Mouse (Mus musculus) neural tube, embryonic 10.5 days (tissue): ENCODE data around the gene Wwc2.

Source experiments
- DNase-seq: peaks from one replicate; pipeline ENCODE4 v3.0.0-alpha.2; 2017; ENCODE audit warnings: low spot score; ENCODE audit errors: extremely low spot score

The Wwc2 gene

DNA sequence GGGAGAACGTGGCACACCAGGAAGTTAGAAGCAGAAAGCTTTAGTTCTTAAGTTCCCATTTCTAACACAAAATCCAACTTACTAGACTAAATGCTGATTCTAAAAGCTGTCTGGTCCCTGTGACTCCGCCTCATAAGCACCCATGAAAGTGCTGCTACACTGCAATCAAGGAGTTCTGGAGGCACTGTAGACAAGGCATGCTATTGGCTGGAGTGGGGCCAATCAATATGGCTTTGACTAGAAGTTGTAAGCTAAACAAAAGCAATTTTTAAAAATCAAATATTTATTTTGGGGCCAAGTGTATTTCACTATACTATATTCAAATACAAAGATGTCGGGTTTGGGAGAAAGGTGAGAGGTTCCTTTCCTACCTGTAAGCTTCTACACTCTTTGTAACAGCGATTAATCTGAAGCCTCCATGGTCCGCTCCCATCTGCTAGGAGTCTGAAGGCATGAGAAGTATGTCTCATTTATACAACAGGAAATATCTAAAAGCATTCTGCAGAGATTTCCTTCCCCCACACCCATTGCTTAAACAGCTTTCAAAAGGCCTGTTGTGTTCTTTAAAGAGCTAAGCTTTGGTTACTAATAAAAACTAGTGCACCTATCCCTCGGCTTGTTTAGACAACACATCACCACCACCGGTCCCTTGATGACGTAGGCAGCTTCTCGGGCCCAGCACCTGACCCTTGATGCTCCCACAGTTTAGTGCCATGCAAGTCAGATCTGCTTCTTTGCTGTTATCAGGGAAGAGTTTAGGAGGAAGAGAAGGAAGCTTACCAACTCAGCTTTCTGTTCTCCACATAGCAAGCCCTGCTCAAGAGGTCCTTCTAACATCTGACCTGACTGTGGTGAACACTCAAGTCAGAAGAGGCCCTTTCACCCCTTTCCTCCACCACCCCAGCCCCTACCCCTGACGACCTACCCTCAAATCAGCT is 50.5 kb downstream of the Wwc2 start:
- no peak for DNase-seq

- DNase-seq = no peak
These were observed 51.5 kb downstream of the Wwc2 start for GRCm38 (mm10) chr8:47939217-47939616.

DNA sequence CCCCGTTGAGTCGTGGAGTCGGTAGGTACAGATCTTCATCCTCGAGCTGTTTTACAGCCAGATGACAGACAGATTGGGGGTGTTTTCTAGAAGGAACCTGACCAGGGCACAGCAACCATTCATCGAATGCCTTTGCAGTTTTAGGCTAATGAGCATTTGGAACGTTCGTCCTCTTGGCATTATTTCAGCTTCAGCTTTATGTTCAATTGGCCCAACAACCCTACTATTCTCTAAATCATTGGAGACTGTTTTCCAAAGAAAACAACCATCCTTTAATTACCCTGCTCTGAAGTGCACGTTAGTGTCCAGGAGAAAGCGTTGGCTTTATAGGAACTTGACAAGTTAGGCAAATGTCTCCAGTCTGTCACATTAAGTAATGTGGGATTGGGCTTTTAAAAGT is 54.3 kb downstream of the Wwc2 start:
- no peak for DNase-seq

DNA sequence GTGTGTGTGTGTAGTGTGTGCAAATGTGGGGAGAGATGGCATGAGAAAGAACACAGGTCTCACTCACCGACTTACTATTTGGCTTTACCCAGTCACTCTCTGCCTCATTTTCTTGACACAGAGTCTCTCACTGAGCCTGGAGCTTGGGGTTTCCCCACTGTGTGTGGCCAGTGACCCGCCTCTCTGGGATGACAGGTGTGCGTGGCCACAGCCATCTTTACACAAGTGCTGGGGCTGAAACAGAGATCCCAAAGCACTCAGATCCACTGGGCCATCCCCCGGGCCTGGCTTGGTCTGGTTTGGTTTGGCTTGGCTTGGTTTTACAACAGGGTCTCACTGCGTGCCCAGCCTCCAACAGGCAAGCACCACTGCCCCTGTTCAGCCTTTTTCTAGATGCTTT is 55.3 kb downstream of the Wwc2 start:
- DNase-seq = no peak

GRCm38 (mm10) chr8:47933087-47933486 is 57.6 kb downstream of the Wwc2 start:
- no peak for DNase-seq

GRCm38 (mm10) chr8:47932028-47932790 is 58.5 kb downstream of the Wwc2 start:
- DNase-seq = peak; percentile 41

DNA sequence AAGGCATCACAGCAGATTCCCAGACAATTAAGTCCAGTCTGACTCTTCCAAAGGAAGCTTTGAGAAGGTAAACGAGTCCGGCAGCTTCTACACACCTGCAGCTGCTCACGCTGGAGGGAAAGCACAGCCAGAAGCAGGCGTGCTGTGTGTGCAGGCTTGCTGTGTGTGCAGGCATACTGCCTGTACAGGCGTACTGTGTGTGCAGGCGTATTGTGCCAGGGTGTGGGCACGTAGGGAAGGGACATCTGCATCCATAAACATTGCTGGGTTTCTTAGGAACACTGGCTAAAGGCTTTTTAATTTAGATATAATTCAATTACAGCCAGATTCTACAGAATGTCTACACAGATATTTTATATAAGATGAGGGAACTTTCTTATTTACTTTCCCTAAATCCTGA is 59.4 kb downstream of the Wwc2 start:
- DNase-seq = no peak

- no peak for DNase-seq
These were observed 61.1 kb downstream of the Wwc2 start for GRCm38 (mm10) chr8:47929615-47930014.

DNA sequence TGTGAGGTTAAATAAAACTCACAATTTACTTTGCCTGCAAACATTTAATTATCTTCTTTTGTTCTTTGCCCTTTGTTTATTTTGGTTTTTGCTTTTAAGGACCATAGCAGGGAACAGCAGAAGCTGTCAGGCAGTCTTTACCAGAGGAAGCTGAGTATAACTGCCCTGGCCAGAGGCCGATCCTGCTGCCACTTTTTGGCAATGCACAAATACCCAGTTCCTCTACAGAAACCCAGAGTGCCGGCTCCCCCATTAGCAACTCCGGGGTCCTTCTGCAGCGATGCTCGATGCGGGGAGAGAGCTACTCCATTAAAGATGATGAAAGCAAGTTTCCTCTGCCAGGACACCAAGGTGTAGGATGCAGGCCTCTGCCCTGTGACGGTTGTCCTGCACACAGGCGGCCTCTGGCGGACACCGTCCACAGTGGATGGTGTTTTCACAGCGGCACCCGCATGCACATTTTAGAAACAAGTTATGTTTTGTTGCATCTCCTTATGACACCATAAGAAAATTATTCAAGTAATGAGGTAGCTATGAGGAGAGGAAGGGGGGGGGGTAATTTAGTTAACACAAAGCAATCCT is 62.0 kb downstream of the Wwc2 start:
- DNase-seq = no peak

DNA sequence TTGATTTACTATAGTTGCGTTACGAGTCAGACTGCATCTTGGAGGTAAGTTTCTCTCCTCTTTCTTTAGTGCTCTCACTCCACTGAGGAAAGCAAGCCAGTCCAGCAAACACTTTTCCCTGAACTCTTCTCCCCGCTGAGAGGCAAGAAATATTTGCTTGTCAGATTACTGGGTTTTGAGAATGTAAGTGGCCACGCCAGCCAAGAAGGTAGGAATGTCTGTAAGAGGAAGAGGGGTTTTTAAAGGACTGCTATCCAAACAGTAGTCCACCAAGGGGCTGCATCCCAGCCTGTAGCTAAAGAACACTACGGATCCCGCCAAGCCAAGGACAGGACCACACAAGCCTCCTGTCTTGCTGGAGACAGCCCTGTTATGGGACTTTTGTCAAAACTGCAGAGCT is 65.8 kb downstream of the Wwc2 start:
- no peak for DNase-seq

- no peak for DNase-seq
These were observed 67.9 kb downstream of the Wwc2 start for GRCm38 (mm10) chr8:47922816-47923215.

GRCm38 (mm10) chr8:47922011-47922410 is 68.7 kb downstream of the Wwc2 start:
- no peak for DNase-seq

GRCm38 (mm10) chr8:47920575-47921144 is 70.1 kb downstream of the Wwc2 start:
- DNase-seq = no peak

- DNase-seq = no peak
These were observed 73.4 kb downstream of the Wwc2 start for GRCm38 (mm10) chr8:47917060-47918035.

GRCm38 (mm10) chr8:47915521-47915920 is 75.2 kb downstream of the Wwc2 start:
- DNase-seq = no peak

DNA sequence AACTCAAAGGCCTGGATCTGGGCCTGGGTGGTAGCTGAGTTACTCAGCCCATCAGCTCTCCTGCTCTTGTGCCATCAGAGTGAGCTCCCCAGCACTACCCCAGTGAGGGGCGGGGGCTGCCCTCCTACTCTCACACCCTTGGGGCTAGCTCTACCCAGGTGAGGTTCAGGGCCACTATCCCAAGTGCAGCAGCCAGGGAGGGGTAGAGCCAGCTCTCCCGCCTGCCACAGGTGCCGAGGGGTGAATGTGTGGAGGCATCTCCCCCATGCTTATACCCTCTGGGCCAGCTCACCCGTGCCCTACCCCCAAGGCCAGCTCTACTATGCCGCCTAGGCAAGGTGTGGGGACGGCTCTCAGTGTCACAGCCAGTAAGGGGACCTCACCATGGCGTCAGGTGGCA is 75.8 kb downstream of the Wwc2 start:
- no peak for DNase-seq

- DNase-seq = no peak
These were observed 76.6 kb downstream of the Wwc2 start for GRCm38 (mm10) chr8:47914161-47914560.

DNA sequence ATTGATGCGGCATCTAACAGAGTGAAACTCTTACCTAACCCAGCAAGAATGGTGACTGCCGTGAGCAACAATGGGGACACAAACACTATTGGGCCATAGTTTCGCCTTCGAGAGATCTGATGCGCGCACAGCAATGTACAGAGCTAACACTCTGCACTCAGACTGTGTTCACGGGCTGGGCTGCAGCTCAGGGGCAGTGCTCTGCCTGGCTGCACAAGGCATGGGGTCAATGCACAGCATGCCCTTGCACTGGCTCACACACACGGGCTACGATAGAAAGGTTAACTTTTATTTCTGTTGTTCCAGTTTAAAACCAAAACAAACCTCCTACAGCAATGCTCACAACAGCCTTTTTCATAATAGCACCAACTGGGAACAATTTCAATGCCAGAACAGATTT is 77.1 kb downstream of the Wwc2 start:
- no peak for DNase-seq

DNA sequence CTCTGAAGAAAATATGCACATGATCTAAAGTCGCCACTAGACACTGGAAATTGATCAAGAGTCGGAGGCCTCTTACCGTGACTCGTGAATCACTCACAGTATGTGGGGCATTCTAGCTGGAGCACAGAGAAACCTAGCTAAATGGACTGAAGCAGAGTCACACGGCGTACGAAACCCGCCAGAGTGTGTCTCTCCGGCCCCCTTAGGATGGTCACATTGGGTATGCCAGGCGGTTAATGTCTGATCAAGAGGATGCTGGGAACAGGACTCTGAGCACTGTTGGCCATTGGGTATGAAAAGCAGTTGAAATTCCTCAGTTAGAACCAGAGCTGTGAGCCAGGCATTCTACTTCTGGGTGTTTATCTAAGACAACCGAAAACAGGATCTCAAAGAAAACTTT is 81.0 kb downstream of the Wwc2 start:
- DNase-seq = no peak

- no peak for DNase-seq
These were observed 83.7 kb downstream of the Wwc2 start for GRCm38 (mm10) chr8:47907056-47907455.

- DNase-seq = no peak
These were observed 84.6 kb downstream of the Wwc2 start for GRCm38 (mm10) chr8:47906142-47906541.
